Mouse (Mus musculus) adrenal gland, postnatal 14 days (tissue): ENCODE measurements around the gene Lrit2. TPM values are rescaled to one million over a fixed set of nuclear protein-coding genes. Genes with fewer than 3 reads are reported as not detected.
A peak's percentile ranks its signal among the peaks of the same experiment; 100 is the strongest.

Experiments used
- DNase-seq: peaks from one replicate; pipeline ENCODE4 v3.0.0; 2021; ENCODE audit warnings: mixed read lengths
- long read RNA-seq, 2 experiments: library from polyadenylated mRNA; stranded (forward); transcript quantifications; one replicate each; pipeline ENCODE4 v2.0.0; 2021
- total RNA-seq: library from RNA; stranded (reverse); gene quantifications from 2 replicates; pipeline ENCODE4 v1.2.3, GENCODE M21; 2021

Lrit2 gene
- not detected in 2 replicates for total RNA-seq
- long read RNA-seq, experiment 1 = 0 reads
- long read RNA-seq, experiment 2 = 0 reads

DNA sequence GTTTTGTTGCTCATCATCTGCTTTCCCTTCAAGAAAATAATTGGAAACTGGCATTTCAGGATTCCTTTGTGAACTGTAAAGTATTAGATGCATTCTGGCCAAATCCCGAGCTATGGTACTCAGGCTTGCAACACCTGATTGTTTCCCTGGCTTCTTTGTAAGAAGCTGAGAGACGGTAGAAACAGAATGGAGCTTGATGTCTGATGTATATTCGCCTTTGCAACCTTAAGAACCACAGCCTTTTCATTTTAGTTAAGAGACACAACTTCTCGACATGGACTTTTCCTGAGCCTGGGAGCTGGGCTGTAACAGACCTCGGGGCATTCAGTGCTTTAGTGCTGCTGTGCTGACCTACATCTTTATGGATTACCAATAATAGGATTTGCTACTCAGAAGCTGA is at the start of gene Lrit2:
Lrit2 (plus strand) TSS at position 301 of the 400 bp plus-strand sequence.
- DNase-seq = no peak

DNA sequence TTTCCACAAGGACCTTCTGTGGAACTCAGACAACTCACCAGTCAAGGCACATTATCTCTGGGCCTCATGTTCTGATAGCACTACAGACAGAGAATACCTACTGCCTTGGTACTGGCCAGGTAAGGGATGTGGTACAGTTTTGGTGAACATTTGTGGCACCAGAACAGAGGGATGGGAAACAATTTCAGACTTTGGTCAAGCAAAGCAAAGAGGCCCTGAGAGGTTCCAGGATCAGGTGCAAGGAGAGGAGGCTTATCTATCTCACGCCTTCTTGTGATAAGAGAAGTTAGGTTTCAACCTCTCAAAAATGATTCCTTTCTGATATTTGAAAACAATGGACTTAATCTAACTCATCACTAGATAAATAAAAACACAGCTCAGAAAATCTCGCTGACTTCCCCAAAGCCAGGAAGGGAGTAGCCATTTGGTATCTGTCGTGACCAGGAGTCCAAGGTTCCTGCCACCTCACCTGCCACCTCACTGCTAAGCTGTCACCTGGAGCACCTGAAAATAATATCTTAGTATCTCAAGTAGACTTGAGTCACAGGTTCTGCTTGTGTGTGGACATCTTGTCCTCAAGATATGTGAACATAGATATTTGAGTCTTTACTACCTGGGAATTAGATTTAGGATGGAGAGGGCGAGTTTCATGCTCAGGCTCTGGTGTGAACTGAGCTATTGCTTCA is 40.3 kb upstream of the Lrit2 start:
- no peak for DNase-seq

DNA sequence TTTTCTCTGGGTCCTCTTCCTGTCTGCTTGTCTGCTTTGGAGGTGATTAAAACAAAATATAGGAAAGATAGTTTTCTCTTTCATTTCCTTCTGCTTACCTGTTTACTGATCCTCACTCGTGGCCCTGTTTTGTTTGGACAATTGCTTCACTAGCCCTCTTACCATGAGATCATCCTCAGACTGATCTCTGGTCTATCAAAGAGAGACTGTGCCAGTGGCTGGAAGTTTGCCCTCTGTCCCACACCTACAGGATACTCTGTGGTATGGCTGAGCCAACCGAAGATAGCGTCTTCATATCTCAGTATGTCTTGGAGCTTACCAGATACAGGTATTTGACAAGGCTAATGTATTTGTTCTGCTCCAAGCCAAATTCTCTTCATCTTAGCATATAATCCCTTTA is 39.8 kb upstream of the Lrit2 start:
- DNase-seq = no peak

DNA sequence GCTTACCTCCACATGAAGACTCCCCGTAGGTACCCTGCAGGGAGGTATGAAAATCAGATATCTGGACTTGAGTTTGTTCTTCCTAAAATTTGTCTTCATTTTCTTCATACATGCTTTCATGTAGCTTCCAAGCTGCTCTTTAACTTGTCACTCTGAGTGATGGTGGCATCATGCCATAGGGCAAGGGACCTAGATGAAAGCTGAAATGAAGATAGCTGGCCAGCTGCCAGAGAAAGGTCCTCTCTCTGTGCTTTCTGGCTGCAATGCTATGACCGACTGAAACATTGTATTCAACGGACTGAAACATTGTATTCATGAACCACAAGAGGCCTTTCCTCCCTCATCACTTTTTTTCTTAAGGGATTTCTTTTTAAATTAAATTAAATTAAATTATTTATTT is 39.2 kb upstream of the Lrit2 start:
- no peak for DNase-seq

DNA sequence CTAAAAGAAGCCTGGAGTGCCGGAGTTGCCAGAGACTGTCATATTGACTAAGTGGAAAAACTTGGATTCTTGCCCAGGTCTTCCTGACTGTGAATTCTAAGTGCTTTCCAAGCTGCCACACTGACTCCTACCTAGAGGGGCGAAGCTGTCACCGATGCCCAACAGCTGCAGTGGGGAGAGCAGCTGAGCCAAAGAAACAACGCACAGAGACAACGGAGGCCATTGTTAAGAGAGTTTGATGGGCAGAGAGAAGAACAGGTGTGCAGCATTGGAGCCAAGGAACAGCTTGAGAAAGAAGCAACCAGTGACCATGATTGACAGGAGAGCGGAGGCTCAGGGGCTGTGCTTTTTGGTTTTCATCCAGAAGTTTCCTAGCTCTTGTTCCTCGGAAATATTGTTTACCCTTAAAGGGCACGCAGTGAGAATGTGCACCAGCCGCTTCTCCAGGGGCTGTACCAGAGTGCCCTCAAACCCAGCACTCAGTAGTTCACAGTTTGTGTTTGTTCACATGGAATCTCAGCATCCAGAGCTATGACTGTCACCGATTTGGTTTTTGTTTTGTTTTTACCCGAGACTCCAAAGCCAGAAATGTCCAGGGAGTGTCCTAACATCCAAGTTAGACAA is 35.1 kb upstream of the Lrit2 start:
- no peak for DNase-seq

DNA sequence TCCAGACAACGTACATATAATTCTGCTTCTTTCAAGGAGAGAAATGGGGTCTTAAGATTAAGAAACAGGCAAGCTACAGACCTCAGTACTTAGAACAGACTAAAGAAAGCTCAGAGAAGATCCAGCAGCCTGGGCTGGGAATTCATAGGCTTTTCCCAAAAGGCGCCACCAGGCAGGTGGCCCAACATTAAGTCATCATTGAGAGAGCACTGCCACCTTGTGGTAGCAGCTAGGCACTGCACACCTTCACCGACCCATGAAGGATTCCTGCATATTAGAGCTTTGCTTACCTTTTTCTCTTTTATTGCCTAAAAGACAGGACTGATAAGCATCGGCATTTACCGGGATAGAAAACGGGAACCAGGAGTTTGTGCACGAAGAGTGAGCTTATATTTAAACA is 34.5 kb upstream of the Lrit2 start:
- DNase-seq = peak; percentile 79

DNA sequence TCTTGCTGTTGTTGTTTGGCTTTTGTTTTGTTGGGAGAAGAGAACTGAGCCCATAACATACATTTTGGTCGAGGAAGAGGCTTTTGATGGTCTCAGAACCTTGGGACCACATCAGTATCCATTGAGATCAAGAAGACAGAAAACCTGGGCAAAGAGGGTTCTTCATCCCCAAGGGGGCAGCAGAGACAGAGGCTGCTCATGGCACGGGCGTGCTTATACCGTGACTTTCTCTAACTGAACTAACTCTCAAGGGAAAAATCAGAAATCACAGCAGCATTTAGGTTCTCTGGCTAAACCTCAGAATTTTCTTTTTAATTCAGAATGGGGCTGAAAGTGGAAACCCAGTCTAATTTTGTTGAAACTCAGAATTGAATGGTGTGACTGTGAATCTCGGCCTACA is 33.3 kb upstream of the Lrit2 start:
- DNase-seq = no peak

DNA sequence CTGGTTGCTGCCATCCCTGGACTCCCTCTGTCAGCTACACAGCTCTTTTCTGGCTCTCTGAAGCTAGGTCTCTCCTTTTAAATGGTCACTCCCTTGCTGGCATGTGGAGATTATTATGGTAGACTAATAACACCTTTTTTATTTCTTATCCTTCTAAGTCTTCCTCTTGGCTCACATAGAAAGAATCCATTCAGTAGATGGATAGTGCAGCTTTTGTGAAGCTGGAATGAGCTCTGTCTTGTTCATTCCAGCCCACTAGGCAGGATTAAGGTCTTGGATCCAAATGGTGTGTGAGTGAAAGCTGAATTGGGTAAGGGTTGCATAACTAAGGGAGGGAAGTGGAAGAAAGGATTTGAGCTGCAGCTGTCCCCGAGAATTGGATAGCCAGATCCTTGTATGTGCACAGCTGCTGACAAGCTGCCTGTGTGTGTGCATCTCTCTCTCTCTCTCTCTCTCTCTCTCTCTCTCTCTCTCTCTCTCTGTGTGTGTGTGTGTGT is 18.8 kb upstream of the Lrit2 start, which contains the start of gene Rgr:
Rgr (minus strand) TSS at position 51 of the 497 bp plus-strand sequence.
- DNase-seq = no peak

DNA sequence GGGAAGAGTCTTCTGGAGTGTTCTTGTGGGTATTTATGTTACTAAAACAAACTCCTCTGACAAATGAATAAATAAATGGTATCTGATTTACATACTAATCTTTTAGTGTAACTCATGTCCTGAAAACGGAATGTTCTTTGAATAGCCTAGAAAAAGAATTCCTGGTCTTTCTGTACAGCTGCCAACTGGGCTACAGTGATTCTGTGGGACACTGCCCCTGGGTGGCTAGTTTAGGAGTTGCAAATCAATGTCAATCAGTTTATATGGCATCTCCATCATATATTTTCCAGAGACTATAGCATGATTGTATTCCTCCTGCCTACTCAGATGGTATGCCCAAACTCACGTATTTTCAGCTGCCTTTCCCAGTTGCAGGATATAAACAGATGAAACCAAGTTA is 2.9 kb upstream of the Lrit2 start:
- DNase-seq = no peak

DNA sequence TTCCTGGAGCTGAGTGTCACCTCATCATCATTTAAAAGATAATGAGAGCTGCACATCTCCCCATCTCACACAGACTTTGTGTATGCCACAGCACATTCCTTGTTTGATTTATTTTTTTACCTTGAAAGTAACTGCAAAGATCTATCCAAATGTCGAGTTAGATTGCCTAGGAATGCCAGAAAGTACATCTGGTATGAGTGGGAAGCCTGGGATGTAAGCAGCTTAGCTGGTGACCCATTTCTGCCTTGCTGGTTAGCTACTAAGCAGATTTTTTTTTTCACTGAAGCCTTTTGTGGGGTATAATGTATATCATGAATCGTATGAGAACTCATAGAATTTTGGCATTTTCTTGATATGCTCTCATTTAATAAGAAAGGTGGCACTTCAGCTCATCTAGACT is 1.1 kb upstream of the Lrit2 start:
- DNase-seq = no peak

DNA sequence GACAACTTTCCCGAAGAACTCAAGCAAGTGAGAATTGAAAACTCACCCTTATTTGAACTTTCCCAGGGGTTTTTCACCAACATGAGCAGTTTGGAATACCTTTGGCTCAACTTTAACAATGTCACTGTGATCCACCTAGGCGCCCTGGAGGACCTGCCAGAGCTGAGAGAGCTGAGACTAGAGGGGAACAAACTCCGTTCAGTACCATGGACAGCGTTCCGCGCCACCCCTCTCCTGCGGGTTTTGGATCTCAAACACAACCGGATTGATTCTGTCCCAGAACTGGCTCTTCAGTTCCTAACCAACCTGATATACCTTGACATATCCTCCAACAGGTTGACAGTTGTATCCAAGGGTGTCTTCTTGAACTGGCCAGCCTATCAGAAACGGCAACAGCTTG is 787 bp downstream of the Lrit2 start:
- peak; percentile 74 for DNase-seq

DNA sequence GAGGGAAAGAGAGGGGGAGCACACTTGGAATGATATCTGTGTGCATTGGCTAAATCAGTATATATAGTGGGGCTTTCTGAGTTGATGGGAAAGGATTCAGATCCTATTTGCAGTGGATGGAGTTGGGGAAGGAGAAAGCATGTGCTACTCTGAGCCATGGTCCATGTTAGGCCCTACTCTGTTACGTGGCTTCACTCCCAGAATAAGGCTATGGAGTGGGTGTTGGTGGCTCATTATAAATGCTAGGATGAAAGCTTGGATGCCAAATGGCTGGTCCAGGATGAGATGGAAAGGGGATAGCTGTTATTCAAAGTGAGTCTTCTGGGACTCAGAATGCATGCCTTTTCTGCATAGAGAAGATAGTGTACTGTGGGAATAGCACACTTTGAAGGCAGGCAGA is 13.0 kb downstream of the Lrit2 start:
- no peak for DNase-seq

DNA sequence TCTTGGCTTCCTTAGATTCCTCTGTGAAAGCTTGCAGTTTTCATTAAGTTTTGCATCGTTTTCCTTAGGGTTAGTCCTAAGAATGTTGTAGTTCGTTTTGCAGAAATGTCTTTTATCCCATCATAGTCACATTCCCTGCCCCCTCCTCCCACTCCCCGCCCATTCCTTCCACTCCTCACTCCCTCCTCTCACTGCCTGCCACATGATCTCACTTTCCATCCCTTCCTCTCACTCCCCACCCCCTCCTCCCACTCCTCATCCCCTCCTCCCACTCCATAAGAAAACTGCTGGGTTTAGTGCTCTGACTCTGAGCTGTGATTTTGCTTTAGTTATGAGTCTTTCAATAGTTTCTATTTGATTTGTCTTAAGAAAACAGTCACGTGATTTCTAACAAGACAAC is 16.0 kb downstream of the Lrit2 start:
- no peak for DNase-seq

DNA sequence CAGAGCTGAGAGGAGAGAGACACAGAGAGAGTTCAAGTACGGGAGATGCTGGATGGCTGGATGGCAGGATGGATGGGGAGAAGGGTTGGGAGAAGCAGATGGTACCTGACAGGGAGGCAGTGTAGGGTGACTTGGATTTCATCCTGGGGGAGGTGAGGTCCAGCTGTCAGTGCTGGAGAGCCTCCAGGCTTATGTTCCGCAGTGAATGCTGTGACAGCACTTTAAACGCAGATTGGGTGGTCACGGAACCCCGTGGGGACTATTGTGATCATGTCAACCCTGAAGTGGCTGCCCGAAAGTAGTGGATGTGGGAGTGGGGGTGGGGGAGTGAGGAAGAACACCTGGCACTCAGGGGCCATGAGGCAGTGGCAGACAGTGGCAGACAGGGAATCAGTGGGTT is 26.7 kb downstream of the Lrit2 start:
- DNase-seq = no peak

DNA sequence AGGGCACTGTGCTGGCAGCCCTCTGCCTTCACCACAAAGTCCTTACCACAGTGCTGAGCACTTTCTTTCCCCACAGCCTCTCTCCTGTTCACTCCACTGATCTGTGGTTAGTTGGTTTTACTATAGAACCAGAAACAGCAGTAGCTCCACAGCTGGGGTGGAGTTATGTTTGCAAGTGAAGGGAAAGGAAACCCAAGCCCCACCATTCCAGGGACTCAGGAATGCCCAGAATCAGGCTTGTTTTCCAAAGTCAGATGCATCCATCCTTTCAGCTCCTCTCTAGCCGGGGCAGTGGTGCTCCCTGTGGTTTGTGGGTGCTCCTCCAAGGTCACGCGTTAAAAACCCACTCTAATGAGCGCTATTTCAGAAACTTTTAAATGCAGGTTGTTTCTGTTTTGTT is 27.8 kb downstream of the Lrit2 start:
- DNase-seq = no peak

DNA sequence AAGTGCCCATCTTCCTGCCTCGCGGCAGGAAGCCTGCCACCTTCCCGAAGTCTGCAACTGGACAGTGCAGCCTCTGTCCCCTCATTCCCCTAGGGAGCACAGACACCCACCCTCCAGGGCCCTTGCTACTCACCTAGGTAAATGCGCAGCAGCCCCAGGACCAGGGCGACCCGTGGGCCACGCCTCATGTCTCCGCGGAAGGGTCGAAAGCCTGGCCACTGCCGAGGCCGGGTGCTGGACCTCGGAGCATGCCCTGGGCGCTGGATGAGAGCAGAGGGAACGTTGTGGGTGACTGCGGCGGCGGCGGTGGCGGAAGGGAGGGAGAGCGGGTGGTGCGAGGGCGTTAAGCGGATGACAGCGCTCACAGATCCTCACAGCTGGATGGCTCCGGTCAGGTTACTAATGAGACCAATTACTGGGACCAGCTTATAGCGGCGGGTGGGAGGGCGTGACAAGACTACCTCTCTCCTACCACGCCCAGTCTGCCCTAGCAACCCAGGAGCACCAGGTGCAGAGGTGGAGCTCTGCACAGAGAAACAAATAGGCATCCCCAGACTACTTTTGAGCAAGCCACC is 30.3 kb downstream of the Lrit2 start, which contains the start of gene Cdhr1:
Cdhr1 (minus strand) TSS at position 392 of the 575 bp plus-strand sequence.
- peak; percentile 31 for DNase-seq

DNA sequence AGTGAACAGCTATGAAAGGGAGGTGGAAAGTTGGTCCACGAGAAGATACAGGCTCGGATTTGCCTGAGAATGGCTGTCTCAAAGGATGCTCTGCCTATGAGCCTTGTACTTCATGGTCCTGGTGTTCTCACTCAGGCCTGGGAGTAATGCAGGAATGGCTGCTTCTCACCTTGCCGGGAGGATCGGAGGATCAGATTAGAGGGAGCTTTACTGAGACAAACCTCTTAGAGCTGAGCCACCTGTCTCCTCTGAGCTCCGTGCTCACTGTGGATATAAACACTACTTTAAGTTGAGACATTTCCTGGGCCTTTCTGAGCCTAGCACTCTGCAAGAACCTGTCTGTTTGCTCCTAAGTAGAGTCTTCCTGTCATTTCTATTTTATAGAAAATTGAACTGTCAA is 33.8 kb downstream of the Lrit2 start:
- no peak for DNase-seq

DNA sequence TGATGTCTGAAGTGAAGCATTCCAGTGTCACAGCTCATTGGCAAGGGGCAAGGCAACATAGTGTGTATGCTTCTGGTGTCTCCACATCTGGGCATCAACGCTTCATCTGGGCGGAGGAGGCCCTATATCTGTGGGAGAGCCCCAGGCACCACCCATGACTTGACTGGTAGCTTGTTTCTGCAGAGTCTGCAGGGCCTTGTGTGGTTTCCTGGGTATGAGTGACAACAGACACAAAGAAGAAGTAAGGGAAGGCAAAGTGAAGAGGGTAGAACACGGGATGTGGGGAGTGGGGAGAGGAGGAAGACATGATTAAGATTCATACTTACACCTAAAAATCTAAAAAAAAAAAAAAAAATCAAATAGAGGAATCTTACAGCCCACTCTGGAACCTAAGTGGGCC is 34.8 kb downstream of the Lrit2 start:
- DNase-seq = no peak

DNA sequence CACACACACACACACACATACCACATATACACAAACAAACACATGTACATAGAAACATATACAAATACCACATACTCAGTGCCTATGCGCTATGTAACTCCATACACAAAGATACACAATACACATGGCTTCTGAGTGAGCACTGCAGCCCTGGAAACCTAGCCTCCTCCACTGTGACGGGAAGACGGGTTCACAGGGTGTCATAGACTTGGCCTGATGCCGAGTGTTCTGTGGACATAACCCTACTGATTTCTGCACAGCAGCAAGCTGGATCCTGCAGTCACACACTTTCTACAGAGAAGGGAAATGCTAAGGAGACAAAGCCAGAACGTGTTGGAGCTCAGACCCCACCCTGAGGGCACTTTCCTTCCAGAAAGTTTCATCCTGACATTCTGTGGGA is 37.0 kb downstream of the Lrit2 start:
- DNase-seq = peak; percentile 48

DNA sequence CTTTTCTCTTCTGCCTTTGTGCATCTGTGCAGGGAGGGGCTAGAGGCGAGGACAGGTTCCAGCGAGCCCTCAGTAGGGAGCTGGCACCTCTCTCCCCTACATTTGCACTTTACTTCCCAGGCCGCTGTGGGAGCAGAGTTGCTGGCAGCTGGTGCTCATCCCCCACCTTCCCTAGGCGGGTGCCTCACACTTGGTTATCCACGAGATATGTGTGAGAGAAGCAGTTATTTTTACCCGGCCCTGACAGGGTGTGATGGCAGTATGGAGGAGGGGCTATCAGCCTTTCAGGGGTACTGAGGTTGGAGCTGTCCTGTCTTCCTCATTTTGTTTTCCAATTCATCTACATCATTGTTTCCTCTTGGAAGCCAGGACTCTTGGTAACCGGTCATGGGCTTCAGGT is 38.1 kb downstream of the Lrit2 start:
- DNase-seq = no peak

DNA sequence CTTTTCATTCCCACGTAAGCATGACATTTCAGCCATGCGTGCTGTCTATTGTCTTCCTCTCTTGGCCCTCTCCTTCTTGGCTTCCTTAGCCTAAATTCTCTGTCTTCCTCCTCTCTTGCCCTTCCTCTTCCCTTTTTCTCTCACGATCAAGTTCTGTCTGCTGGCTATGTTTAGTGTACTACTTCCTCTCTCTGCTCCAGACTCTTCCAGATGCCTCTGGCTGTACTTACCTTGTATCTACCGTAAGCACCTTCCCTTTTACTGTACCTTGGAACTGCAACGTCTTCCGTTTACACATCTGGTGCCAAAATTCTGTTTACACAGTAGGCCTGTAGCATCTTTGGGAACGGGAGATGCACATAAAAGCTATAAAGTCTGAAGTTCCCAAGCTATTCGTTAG is 41.7 kb downstream of the Lrit2 start:
- no peak for DNase-seq

DNA sequence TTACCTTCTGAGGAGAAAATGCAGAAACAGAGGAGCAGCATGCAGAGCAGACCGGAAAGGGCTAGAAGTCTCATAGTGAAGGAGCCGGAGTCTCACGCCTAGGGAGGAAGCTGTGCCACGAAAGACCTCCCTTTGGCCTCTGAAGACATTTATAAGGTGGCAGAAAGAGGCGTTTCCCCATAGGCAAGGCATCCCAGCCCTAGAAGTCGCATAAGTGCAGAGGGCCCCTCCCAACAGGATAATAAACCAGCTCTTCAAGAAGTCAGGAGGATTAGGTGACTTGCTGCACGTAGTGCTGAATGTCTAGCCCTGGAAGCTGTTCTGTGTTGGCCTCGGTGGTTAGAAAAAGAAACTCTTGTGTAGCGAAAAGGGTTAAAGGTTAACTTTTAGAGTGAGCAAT is 42.2 kb downstream of the Lrit2 start:
- no peak for DNase-seq

DNA sequence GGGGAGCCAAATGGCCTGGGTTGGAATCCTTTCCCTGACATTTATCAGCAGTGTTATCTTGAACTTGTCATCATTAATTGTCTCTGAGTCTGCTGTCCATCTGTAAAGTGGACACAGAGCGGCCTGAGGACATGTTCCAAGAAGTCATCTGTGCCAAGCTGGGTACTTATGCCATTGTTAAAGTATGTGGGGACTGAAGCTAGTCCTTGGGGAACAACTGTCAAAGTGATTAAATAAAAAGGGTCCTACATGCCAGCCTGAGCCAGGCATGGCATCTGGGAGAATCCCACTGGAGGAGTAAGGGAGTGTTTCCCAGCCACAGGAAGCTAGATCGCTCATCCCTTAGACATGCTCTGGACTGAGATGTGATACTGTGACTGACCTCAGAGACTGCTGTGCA is 42.7 kb downstream of the Lrit2 start:
- DNase-seq = no peak

DNA sequence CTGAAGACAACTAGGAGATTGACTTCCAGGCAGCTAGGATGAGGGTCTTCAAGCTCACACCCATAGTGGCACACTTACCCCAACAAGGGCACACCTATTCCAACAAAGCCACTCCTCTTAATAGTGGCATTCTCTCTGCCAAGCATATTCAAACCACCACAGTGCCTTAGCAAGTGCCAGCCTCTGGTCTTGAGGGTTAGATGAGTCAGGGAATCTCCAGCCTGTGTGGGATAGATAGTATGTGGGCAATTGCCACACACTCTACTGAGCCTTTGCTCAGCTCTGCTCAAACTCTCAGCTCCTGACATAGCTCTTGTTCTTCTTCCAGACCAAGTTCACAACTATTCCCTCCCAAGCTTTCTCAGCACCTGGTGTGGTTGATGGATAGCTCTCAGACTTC is 43.6 kb downstream of the Lrit2 start:
- no peak for DNase-seq
